Mouse (Mus musculus): ENCODE data around the gene Meis3. TPM values are rescaled to one million over a fixed set of nuclear protein-coding genes. Genes with fewer than 3 reads are reported as not detected.

The Meis3 gene
- polyA plus RNA-seq, 1 experiment from 2014 or later, result 205 TPM

DNA sequence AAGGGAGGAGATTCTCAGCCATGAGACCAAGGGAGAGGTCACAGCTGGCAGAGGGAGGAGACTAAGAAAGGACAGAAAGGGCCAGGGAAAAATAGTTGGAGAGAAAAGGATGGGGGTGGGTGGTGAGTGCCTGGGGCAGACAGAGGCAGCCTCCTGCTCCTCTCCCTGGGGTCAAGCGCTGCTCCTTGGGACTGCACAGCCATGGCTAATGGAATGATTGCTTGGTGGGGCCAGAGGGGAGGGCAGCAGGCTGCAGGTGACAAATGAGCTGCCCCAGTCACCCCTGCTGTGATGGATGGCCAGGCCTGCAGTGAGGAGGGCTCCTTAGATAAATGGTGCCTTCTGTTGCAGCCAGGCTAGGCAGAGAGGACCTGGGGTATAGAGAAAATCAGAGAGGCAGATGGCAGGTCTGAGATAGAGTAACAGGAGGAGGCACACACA is 2.7 kb upstream of the Meis3 start:
- Histone ChIP-seq H3K27ac (peak overlapping the region; percentile 92), H3K4me1 (peaks cover 49% of the 10 kb centered on the region), H3K4me3 (no peak overlapping the region), H3K9me3 (peaks cover 8% of the 10 kb centered on the region; the same call in 1 of the 2 replicates), H3K36me3 (0 out of 2 replicates have a peak, but pooled peaks cover under 1% of the 10 kb centered on the region), H3K4me2 (replicated peaks) (peak overlapping the region; percentile 77), H3K9ac (no peak overlapping the region), H3K27me3 (replicated peaks) (no peaks in the 10 kb centered on the region)
- peak; percentile 75 for ATAC-seq (ENCODE audit: low FRiP score, low read depth)
- WGBS, result 0% methylated on average over 1 of the region's 1 CpGs

GRCm38 (mm10) chr7:16172586-16173140 is 2.2 kb upstream of the Meis3 start:
- no peak overlapping the region for H3K4me3 ChIP-seq
- 4% methylated on average over 1 of the region's 1 CpGs for WGBS
- peak overlapping the region; percentile 77 for H3K4me2 ChIP-seq (replicated peaks)
- H3K9me3 ChIP-seq, result peaks cover 5% of the 10 kb centered on the region; the same call in 1 of the 2 replicates
- H3K27ac ChIP-seq, result peak overlapping the region; percentile 92
- no peaks in the 10 kb centered on the region for H3K27me3 ChIP-seq (replicated peaks)
- H3K36me3 ChIP-seq, result peaks cover 6% of the 10 kb centered on the region
- peaks cover 53% of the 10 kb centered on the region for H3K4me1 ChIP-seq
- peak; percentile 31 for ATAC-seq (ENCODE audit: low FRiP score, low read depth)
- peak overlapping the region; percentile 85; the same call in 1 of the 2 replicates for H3K9ac ChIP-seq

DNA sequence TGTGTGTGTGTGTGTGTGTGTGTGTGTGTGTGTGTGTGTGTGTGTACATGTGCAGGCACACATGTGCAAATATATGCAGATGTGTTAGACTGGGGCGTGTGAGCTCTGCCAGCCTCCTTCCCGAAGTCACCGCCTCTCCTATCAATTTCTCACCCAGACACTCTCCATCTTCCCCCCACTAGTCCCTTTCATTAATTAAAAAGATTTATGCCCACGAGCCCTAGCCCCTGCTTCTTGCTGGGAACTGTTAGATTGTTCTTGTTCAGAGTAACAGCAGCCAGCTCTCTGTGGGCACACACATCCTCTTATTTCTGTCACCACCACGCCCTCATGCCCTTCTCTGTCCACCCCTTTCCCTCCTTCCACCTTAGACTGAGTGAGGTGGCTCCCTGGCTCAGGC is 1.7 kb upstream of the Meis3 start:
- Histone ChIP-seq H3K36me3 (peaks cover 10% of the 10 kb centered on the region), H3K4me2 (replicated peaks) (peak overlapping the region; percentile 77), H3K27me3 (replicated peaks) (no peaks in the 10 kb centered on the region), H3K9ac (peak overlapping the region; percentile 85; the same call in 1 of the 2 replicates), H3K4me1 (peaks cover 53% of the 10 kb centered on the region), H3K9me3 (no peaks in the 10 kb centered on the region), H3K4me3 (no peak overlapping the region), H3K27ac (peak overlapping the region; percentile 92)
- ATAC-seq (ENCODE audit: low FRiP score, low read depth), result peak; percentile 1
- 0% methylated on average over 5 of the region's 5 CpGs for WGBS

DNA sequence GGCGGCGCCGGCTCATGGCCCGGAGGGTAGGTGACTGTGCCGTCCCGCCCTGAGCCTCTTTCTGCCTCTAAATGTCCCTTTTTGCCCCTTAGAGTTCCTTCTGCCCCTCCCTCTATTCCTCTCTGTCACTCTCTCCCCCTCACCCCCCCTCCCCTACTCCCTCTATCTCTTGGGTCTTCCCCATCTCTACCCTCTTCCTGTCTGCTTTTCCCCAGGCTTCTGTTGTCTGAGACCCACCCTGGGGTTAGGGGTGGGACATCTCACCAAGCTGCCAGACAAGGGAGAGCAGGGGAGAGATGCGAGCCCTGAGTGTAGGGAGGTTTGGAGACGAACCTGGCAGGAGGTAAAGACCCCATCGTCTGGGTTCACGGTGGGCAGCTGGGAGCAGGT is 647 bp downstream of the Meis3 start:
- WGBS, result under 1% methylated on average over 10 of the region's 10 CpGs
- Histone ChIP-seq H3K36me3 (peaks cover 34% of the 10 kb centered on the region), H3K9me3 (no peaks in the 10 kb centered on the region), H3K27ac (peak overlapping the region; percentile 92), H3K4me3 (peak overlapping the region; percentile 72), H3K4me1 (peaks cover 53% of the 10 kb centered on the region), H3K27me3 (replicated peaks) (no peaks in the 10 kb centered on the region), H3K4me2 (replicated peaks) (peak overlapping the region; percentile 77), H3K9ac (peak overlapping the region; percentile 85)
- peak; percentile 12; the same call in 1 of the 2 replicates for ATAC-seq (ENCODE audit: low FRiP score, low read depth)

- Histone ChIP-seq H3K4me3 (no peak overlapping the region), H3K9ac (no peak overlapping the region), H3K36me3 (peaks cover 53% of the 10 kb centered on the region), H3K4me2 (replicated peaks) (no peak overlapping the region), H3K27me3 (replicated peaks) (no peaks in the 10 kb centered on the region), H3K4me1 (peaks cover 35% of the 10 kb centered on the region), H3K9me3 (no peaks in the 10 kb centered on the region), H3K27ac (no peak overlapping the region)
- no peak for ATAC-seq (ENCODE audit: low FRiP score, low read depth)
- WGBS, result 86% methylated on average over 4 of the region's 4 CpGs
Measured at GRCm38 (mm10) chr7:16178114-16178513, 3.2 kb downstream of the Meis3 start.

- Histone ChIP-seq H3K36me3 (peaks cover 73% of the 10 kb centered on the region), H3K9ac (no peak overlapping the region), H3K27me3 (replicated peaks) (no peaks in the 10 kb centered on the region), H3K4me2 (replicated peaks) (no peak overlapping the region), H3K27ac (no peak overlapping the region), H3K9me3 (no peaks in the 10 kb centered on the region; the same call in 1 of the 2 replicates), H3K4me3 (no peak overlapping the region), H3K4me1 (no peaks in the 10 kb centered on the region)
- no peak for ATAC-seq (ENCODE audit: low FRiP score, low read depth)
- 31% methylated on average over 8 of the region's 8 CpGs for WGBS
Measured at GRCm38 (mm10) chr7:16183663-16184062, 8.8 kb downstream of the Meis3 start.

DNA sequence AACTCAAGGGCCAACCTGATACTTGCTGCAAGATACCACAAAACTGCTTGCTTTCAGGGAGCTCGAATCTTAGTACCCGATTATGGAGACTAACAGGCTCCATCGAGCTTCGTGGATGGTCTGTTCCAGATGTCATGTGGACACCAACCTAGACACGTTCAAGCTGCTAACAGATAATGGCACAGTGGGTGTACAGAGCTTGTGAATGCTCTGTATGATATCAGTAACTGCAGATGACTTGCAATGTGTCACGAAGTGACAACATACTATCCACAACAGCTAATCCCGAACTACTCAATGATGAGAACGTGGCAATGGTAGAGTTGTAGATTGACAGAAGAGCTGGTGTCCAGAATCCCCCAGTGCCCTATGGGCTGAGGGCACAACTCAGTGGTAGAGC is 12.6 kb downstream of the Meis3 start:
- peaks cover 40% of the 10 kb centered on the region for H3K36me3 ChIP-seq
- no peak overlapping the region for H3K4me3 ChIP-seq
- no peaks in the 10 kb centered on the region for H3K4me1 ChIP-seq
- no peak overlapping the region for H3K9ac ChIP-seq
- H3K27ac ChIP-seq, result no peak overlapping the region
- H3K27me3 ChIP-seq (replicated peaks), result no peaks in the 10 kb centered on the region
- 84% methylated on average over 8 of the region's 8 CpGs for WGBS
- H3K4me2 ChIP-seq (replicated peaks), result no peak overlapping the region
- ATAC-seq (ENCODE audit: low FRiP score, low read depth), result no peak
- H3K9me3 ChIP-seq, result no peaks in the 10 kb centered on the region; the same call in 1 of the 2 replicates

DNA sequence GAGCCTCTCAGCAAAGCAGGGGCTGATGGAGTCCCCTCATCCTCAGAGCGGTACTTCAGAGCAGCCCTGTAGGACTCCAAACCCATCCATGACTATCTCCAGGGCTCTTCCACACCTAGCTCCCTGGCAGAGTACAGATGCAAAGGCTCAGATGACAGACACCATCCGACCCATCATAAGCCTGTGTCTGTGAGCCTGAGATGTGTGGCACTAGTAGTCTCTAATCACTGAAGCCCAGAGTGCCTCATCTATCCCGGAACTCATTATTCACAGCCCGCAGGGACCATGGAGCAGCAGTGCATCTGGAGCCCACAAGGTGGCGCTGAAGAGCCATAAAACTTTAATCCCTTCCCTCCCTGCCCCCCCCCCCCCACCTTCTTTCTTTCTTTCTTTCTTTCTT is 17.4 kb downstream of the Meis3 start:
- WGBS, result 21% methylated on average over 5 of the region's 5 CpGs
- Histone ChIP-seq H3K9me3 (no peaks in the 10 kb centered on the region), H3K4me2 (replicated peaks) (no peak overlapping the region)

GRCm38 (mm10) chr7:16193702-16194101 is 18.8 kb downstream of the Meis3 start:
- Histone ChIP-seq H3K4me1 (no peaks in the 10 kb centered on the region), H3K4me3 (no peak overlapping the region), H3K4me2 (replicated peaks) (no peak overlapping the region), H3K9me3 (no peaks in the 10 kb centered on the region), H3K27ac (no peak overlapping the region), H3K36me3 (peaks cover 25% of the 10 kb centered on the region), H3K9ac (no peak overlapping the region), H3K27me3 (replicated peaks) (no peaks in the 10 kb centered on the region)
- 63% methylated on average over 3 of the region's 3 CpGs for WGBS
- ATAC-seq (ENCODE audit: low FRiP score, low read depth), result no peak

More for the DNA sequence above, 17.4 kb downstream of the Meis3 start:
- Histone ChIP-seq H3K4me1 (no peaks in the 10 kb centered on the region), H3K4me3 (no peak overlapping the region), H3K9ac (no peak overlapping the region), H3K27ac (no peak overlapping the region), H3K27me3 (replicated peaks) (no peaks in the 10 kb centered on the region), H3K36me3 (peaks cover 11% of the 10 kb centered on the region)
- peak; percentile 58; the same call in 1 of the 2 replicates for ATAC-seq (ENCODE audit: low FRiP score, low read depth)

- no peak for ATAC-seq (ENCODE audit: low FRiP score, low read depth)
Measured at GRCm38 (mm10) chr7:16196616-16197015, 21.7 kb downstream of the Meis3 start.

GRCm38 (mm10) chr7:16197166-16197565 is 22.3 kb downstream of the Meis3 start:
- H3K36me3 ChIP-seq, result peaks cover 58% of the 10 kb centered on the region
- no peaks in the 10 kb centered on the region for H3K27me3 ChIP-seq (replicated peaks)
- H3K9me3 ChIP-seq, result no peaks in the 10 kb centered on the region
- 77% methylated on average over 5 of the region's 5 CpGs for WGBS
- ATAC-seq (ENCODE audit: low FRiP score, low read depth), result no peak
- H3K27ac ChIP-seq, result no peak overlapping the region
- H3K9ac ChIP-seq, result 0 out of 2 replicates have a peak overlapping the region, but pooled peaks have one; percentile 30
- H3K4me1 ChIP-seq, result no peaks in the 10 kb centered on the region
- no peak overlapping the region for H3K4me2 ChIP-seq (replicated peaks)
- no peak overlapping the region for H3K4me3 ChIP-seq

More at GRCm38 (mm10) chr7:16196616-16197015, 21.7 kb downstream of the Meis3 start:
- H3K27me3 ChIP-seq (replicated peaks), result no peaks in the 10 kb centered on the region
- H3K9me3 ChIP-seq, result no peaks in the 10 kb centered on the region
- H3K9ac ChIP-seq, result no peak overlapping the region
- H3K36me3 ChIP-seq, result peaks cover 53% of the 10 kb centered on the region
- no peak overlapping the region for H3K4me2 ChIP-seq (replicated peaks)
- no peak overlapping the region for H3K4me3 ChIP-seq
- H3K4me1 ChIP-seq, result no peaks in the 10 kb centered on the region
- WGBS, result 75% methylated on average over 6 of the region's 6 CpGs
- H3K27ac ChIP-seq, result no peak overlapping the region

- Histone ChIP-seq H3K4me2 (replicated peaks) (no peak overlapping the region), H3K4me3 (no peak overlapping the region), H3K27ac (no peak overlapping the region), H3K27me3 (replicated peaks) (no peaks in the 10 kb centered on the region), H3K4me1 (no peaks in the 10 kb centered on the region), H3K9ac (no peak overlapping the region), H3K9me3 (no peaks in the 10 kb centered on the region), H3K36me3 (peaks cover 72% of the 10 kb centered on the region)
- no peak for ATAC-seq (ENCODE audit: low FRiP score, low read depth)
- 92% methylated on average over 11 of the region's 11 CpGs for WGBS
Measured at GRCm38 (mm10) chr7:16198540-16198939, 23.6 kb downstream of the Meis3 start.

DNA sequence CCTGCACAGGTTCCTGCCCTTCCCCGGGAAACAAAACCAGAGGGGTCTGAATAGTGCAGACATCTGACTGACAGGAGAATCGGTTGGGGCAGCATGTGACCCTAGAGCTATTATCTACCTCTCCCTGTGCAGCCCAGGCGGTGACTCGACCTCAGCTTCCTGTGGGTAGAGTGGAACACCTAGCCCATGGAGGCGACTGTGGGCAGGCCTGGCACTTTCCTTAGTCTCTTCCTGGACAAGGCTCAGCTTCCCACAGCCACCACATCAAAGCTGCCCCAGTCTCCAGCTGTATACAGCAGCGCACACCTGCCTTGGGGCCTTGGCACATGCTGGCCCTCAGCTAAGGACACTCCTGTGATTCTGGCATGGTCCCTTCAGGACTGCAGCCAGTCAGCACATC is 26.2 kb downstream of the Meis3 start:
- no peak overlapping the region for H3K4me3 ChIP-seq
- H3K36me3 ChIP-seq, result peaks cover 95% of the 10 kb centered on the region
- ATAC-seq (ENCODE audit: low FRiP score, low read depth), result no peak
- H3K27me3 ChIP-seq (replicated peaks), result no peaks in the 10 kb centered on the region
- no peak overlapping the region for H3K27ac ChIP-seq
- H3K4me1 ChIP-seq, result no peaks in the 10 kb centered on the region
- no peak overlapping the region for H3K4me2 ChIP-seq (replicated peaks)
- 90% methylated on average over 6 of the region's 6 CpGs for WGBS
- H3K9me3 ChIP-seq, result no peaks in the 10 kb centered on the region
- H3K9ac ChIP-seq, result no peak overlapping the region

Measured in neural tube, embryonic 12.5 days (tissue).